Mouse (Mus musculus) CD4-positive helper T cell, adult 2 months (primary cell): Measurements from ENCODE around the gene Rem1.

Source experiments
- DNase-seq: peaks from one replicate; pipeline ENCODE4 v3.0.0-alpha.2; 2012; ENCODE audit warnings: low read depth, missing footprints, low spot score

The Rem1 gene

GRCm38 (mm10) chr2:152674148-152674547 is 47.4 kb downstream of the Rem1 start:
- no peak for DNase-seq

DNA sequence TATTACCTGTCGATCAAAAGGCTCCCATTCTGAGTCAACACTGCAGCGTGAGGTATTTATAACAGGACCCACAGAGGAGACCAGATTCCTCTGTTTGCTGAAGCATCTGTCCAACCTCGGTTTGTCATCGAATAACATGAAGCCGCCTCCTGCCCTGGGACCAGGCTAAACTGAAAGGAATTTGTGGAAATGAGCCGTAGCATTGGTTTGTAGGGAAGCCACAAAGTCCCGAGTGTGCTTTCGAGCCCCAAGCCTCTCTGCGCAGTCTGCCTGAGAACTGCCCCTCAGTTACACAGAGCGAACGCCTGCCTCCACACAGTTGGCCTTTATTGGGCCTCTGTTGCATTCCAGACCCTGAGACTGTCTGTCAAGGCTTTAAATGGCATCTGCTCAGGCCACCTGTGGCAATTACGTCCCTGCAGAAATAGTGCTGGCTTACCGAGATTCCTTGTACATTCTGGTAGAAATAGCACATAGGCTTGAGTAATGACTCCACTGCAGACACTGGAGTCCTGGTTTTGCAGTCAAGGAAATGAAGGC is 48.6 kb downstream of the Rem1 start:
- DNase-seq, result no peak

GRCm38 (mm10) chr2:152678302-152678701 is 51.6 kb downstream of the Rem1 start:
- peak; percentile 50 for DNase-seq

DNA sequence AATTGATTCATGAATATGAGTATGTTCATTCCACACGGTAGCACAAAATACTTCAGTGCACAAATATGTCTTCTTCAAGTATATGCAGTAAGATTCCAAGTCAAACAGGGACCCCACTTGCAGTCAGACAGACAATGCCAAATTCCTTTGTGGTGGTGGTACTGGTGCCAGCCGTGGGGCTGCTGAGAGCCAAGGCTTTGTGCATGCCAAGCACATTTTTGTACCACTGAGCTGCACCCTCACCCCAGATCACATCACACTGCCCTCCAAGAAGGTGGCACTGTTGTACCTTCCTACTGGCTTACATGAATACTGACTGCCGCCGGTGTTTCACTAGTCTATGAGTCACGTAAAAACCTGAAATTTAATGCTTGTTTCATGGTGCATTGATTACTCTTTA is 52.2 kb downstream of the Rem1 start:
- DNase-seq, result no peak

GRCm38 (mm10) chr2:152679701-152680355 is 53.1 kb downstream of the Rem1 start:
- no peak for DNase-seq

GRCm38 (mm10) chr2:152683086-152683485 is 56.3 kb downstream of the Rem1 start:
- DNase-seq, result no peak
